Mouse (Mus musculus) spleen, adult 10 weeks (tissue): ENCODE results near the gene Rhov. TPM values are rescaled to one million over a fixed set of nuclear protein-coding genes. Genes with fewer than 3 reads are reported as not detected.

Source experiments
- polyA plus RNA-seq: library from polyadenylated mRNA; stranded (reverse); fragments of 350-450 nt; fragmentation: Illumina TruSeq; extraction: RNeasy Lipid Tissue Mini Kit (QIAGEN cat#74804); gene quantifications from one replicate; pipeline ENCODE4 v1.2.3, GENCODE M21; 2015; ENCODE audit warnings: low replicate concordance; ENCODE audit not compliant: insufficient read depth

Gene Rhov
- polyA plus RNA-seq, result not detected

GRCm38 (mm10) chr2:119270643-119271331 lies at the start of gene Rhov:
Rhov (minus strand) TSS chr2:119271272.

GRCm38 (mm10) chr2:119288270-119288882 lies 17.3 kb upstream of the Rhov start, which contains the start of gene Vps18:
Vps18 (plus strand) TSS chr2:119288740.

GRCm38 (mm10) chr2:119237210-119237870 lies 33.7 kb downstream of the Rhov start, which contains the start of gene Spint1:
Spint1 (plus strand) TSS chr2:119237362.

GRCm38 (mm10) chr2:119229775-119230704 lies 41.0 kb downstream of the Rhov start, which contains the start of gene Ppp1r14d:
Ppp1r14d (minus strand) TSS chr2:119229906.

Other genes with a start within 250 kb of the Rhov start
- 15.5 TPM for gene Ccdc32, start 241.9 kb downstream of the Rhov start, polyA plus RNA-seq
- 2.7 TPM for gene Rpusd2, start 236.5 kb downstream of the Rhov start, polyA plus RNA-seq
- 8.1 TPM for gene Knl1, start 224.2 kb downstream of the Rhov start, polyA plus RNA-seq
- 8.7 TPM for gene Rad51, start 158.5 kb downstream of the Rhov start, polyA plus RNA-seq
- gene Rmdn3, start 114.2 kb downstream of the Rhov start, polyA plus RNA-seq, result 24.8 TPM
- not detected for gene Gchfr, start 103.5 kb downstream of the Rhov start, polyA plus RNA-seq
- gene Gm14137, start 96.8 kb downstream of the Rhov start, polyA plus RNA-seq, result 0.29 TPM
- 31.7 TPM for gene Zfyve19, start 62.7 kb downstream of the Rhov start, polyA plus RNA-seq
- 14.3 TPM for gene Dnajc17, start 62.5 kb downstream of the Rhov start, polyA plus RNA-seq
- gene Ppp1r14d, start 41.4 kb downstream of the Rhov start, polyA plus RNA-seq, result not detected
- gene Spint1, start 33.9 kb downstream of the Rhov start, polyA plus RNA-seq, result 7.3 TPM
- 3.2 TPM for gene Vps18, start 17.5 kb upstream of the Rhov start, polyA plus RNA-seq
- 2.2 TPM for gene Dll4, start 54.5 kb upstream of the Rhov start, polyA plus RNA-seq
- 0.33 TPM for gene Chac1, start 80.0 kb upstream of the Rhov start, polyA plus RNA-seq
- 29.0 TPM for gene Ino80, start 206.4 kb upstream of the Rhov start, polyA plus RNA-seq